Mouse (Mus musculus): ENCODE measurements at regions not wholly inside any gene's neighbourhood (a gene's known extent, or its start where the extent isn't known, plus 50 kb on each side); places are given as distances from the start of the nearest gene placed in this dataset.
"Not testable (repeated sequence)": the region's sequence is repeated elsewhere in the genome, so short reads cannot be mapped to it uniquely, and the experiment has no call there.

- DNase-seq, result no peak
Measured at GRCm38 (mm10) chr11:22420003-22420723, 78.1 kb upstream of the Ehbp1 start.

GRCm38 (mm10) chr11:22421762-22422161 lies 79.7 kb upstream of the Ehbp1 start:
- no peak for DNase-seq

- peak in 1 of 2 experiments; percentile 15 for DNase-seq
Measured at GRCm38 (mm10) chr11:22437140-22437850, 74.6 kb upstream of the Tmem17 start.

GRCm38 (mm10) chr11:22437851-22438215 lies 74.1 kb upstream of the Tmem17 start:
- no peak for DNase-seq

GRCm38 (mm10) chr11:22438441-22439066 lies 73.3 kb upstream of the Tmem17 start:
- DNase-seq, result no peak

- peak; percentile 17 to 42 for DNase-seq
Measured at GRCm38 (mm10) chr11:22440521-22440920, 71.4 kb upstream of the Tmem17 start.

GRCm38 (mm10) chr11:22453161-22453560 lies 58.7 kb upstream of the Tmem17 start:
- no peak for DNase-seq

- DNase-seq, result no peak
Measured at GRCm38 (mm10) chr11:22456286-22456685, 55.6 kb upstream of the Tmem17 start.

GRCm38 (mm10) chr11:22457220-22457619 lies 54.7 kb upstream of the Tmem17 start:
- no peak for DNase-seq

GRCm38 (mm10) chr11:22458951-22459703 lies 52.8 kb upstream of the Tmem17 start:
- DNase-seq, result peak in 1 of 2 experiments; percentile 33

GRCm38 (mm10) chr11:22461019-22461735 lies 50.7 kb upstream of the Tmem17 start:
- not testable (repeated sequence) for DNase-seq
